Mouse (Mus musculus) CH12.LX (cell line): ENCODE data around the gene Hspa1l. TPM values are rescaled to one million over a fixed set of nuclear protein-coding genes. Genes with fewer than 3 reads are reported as not detected.
"Not testable (repeated sequence)": the region's sequence is repeated elsewhere in the genome, so short reads cannot be mapped to it uniquely, and the experiment has no call there.

ENCODE experiments used
- DNase-seq: peaks from one replicate; pipeline ENCODE4 v3.0.0-alpha.2; 2013; ENCODE audit errors: extremely low read depth
- H3K27ac ChIP-seq: 2 replicates; pipeline ENCODE4 v1.5.1; 2012; ENCODE audit warnings: low read depth, mild to moderate bottlenecking, control low read depth, moderate library complexity; ENCODE audit not compliant: insufficient read depth
- H3K27me3 ChIP-seq: replicated peaks from 2 replicates; pipeline ENCODE3; 2012; ENCODE audit warnings: inconsistent platforms
- H3K36me3 ChIP-seq, 2 experiments: replicated peaks in 1 of 2; 2 replicates each; pipeline versions ENCODE3 to v1.6.1; 2012; ENCODE audit warnings: inconsistent platforms in 1 of 2, low read length in 1 of 2, mild to moderate bottlenecking in 1 of 2, mixed read lengths in 1 of 2, moderate library complexity in 1 of 2; ENCODE audit not compliant: control insufficient read depth in 1 of 2, insufficient read depth in 1 of 2
- H3K4me1 ChIP-seq, 2 experiments: 2 replicates each; pipeline ENCODE4 v1.6.1; 2012; ENCODE audit warnings: inconsistent platforms in 1 of 2, moderate library complexity in 1 of 2; ENCODE audit not compliant: insufficient read depth in 2 of 2, control insufficient read depth in 1 of 2
- H3K4me2 ChIP-seq: 2 replicates; pipeline ENCODE4 v1.6.1; 2012; ENCODE audit warnings: low read depth, mild to moderate bottlenecking, control low read depth; ENCODE audit not compliant: poor library complexity, insufficient read depth, severe bottlenecking
- H3K4me3 ChIP-seq, 3 experiments: fragments of 150-350 bp in 1 of 3; sonication (generic) in 1 of 3; replicated peaks in 1 of 3; 2 replicates each; pipeline versions ENCODE3 to v1.5.1; 2011 to 2012; ENCODE audit warnings: low read depth in 2 of 3, low read length in 2 of 3, mild to moderate bottlenecking in 2 of 3, moderate library complexity in 2 of 3, control low read depth in 1 of 3, improper control_type of control experiment in 1 of 3, inconsistent platforms in 1 of 3, mixed read lengths in 1 of 3; ENCODE audit not compliant: poor library complexity in 1 of 3
- H3K79me2 ChIP-seq: replicated peaks from 2 replicates; pipeline ENCODE4 v1.6.1; 2012; ENCODE audit warnings: mild to moderate bottlenecking, moderate library complexity; ENCODE audit not compliant: control insufficient read depth, poor library complexity, insufficient read depth, severe bottlenecking; ENCODE audit errors: extremely low read depth
- H3K9ac ChIP-seq: 2 replicates; pipeline ENCODE4 v1.6.1; 2012; ENCODE audit warnings: low read depth, mild to moderate bottlenecking, control low read depth, moderate library complexity; ENCODE audit not compliant: insufficient read depth
- H3K9me3 ChIP-seq: replicated peaks from 2 replicates; pipeline ENCODE3; 2012; ENCODE audit warnings: low read length, inconsistent platforms, mixed read lengths
- CHD1 ChIP-seq: IDR thresholded peaks from 2 replicates; pipeline ENCODE4 v1.6.1; 2012; ENCODE audit warnings: low read depth, low read length, improper control_type of control experiment, inconsistent platforms
- CHD2 ChIP-seq: IDR thresholded peaks from 2 replicates; pipeline ENCODE4 v1.6.1; 2011; ENCODE audit warnings: low read length, improper control_type of control experiment
- CTCF ChIP-seq, 2 experiments: IDR thresholded peaks in 1 of 2; conservative IDR thresholded peaks in 1 of 2; 2 replicates each; pipeline ENCODE4 v1.5.1; 2011 to 2012; ENCODE audit warnings: low read depth in 2 of 2, low read length in 2 of 2, improper control_type of control experiment in 1 of 2, inconsistent platforms in 1 of 2, mild to moderate bottlenecking in 1 of 2, moderate library complexity in 1 of 2
- E2F4 ChIP-seq: IDR thresholded peaks from 2 replicates; pipeline ENCODE4 v1.6.1; 2011; ENCODE audit warnings: low read depth, low read length, improper control_type of control experiment; ENCODE audit not compliant: insufficient replicate concordance
- ELF1 ChIP-seq: IDR thresholded peaks from 2 replicates; pipeline ENCODE4 v1.6.1; 2014; ENCODE audit warnings: low read depth, mild to moderate bottlenecking, inconsistent platforms, low read length, improper control_type of control experiment
- EP300 ChIP-seq: IDR thresholded peaks from 2 replicates; pipeline ENCODE4 v1.6.1; 2011; ENCODE audit warnings: low read length, improper control_type of control experiment
- GABPA ChIP-seq: IDR thresholded peaks from 2 replicates; pipeline ENCODE4 v1.6.1; 2012; ENCODE audit warnings: low read depth, low read length, improper control_type of control experiment, inconsistent platforms; ENCODE audit not compliant: insufficient replicate concordance
- IRF4 ChIP-seq: IDR thresholded peaks from 2 replicates; pipeline ENCODE4 v1.6.1; 2014; ENCODE audit warnings: low read depth, mild to moderate bottlenecking, inconsistent platforms, low read length, improper control_type of control experiment
- JUND ChIP-seq: conservative IDR thresholded peaks from 2 replicates; pipeline ENCODE4 v1.6.1; 2011; ENCODE audit warnings: low read depth, low read length, improper control_type of control experiment
- MAFK ChIP-seq: IDR thresholded peaks from 2 replicates; pipeline ENCODE4 v1.6.1; 2011; ENCODE audit warnings: low read length, improper control_type of control experiment; ENCODE audit not compliant: insufficient replicate concordance
- MAZ ChIP-seq: IDR thresholded peaks from 2 replicates; pipeline ENCODE4 v1.6.1; 2012; ENCODE audit warnings: low read depth, mild to moderate bottlenecking, inconsistent platforms, low read length, improper control_type of control experiment, moderate library complexity
- MEF2A ChIP-seq: IDR thresholded peaks from 2 replicates; pipeline ENCODE4 v1.6.1; 2014; ENCODE audit warnings: low read depth, mild to moderate bottlenecking, inconsistent platforms, low read length, improper control_type of control experiment, borderline replicate concordance
- MYC ChIP-seq: IDR thresholded peaks from 2 replicates; pipeline ENCODE4 v1.6.1; 2011; ENCODE audit warnings: low read depth, mild to moderate bottlenecking, improper control_type of control experiment, low read length
- PAX5 ChIP-seq: IDR thresholded peaks from 2 replicates; pipeline ENCODE4 v1.6.1; 2012; ENCODE audit warnings: low read length, inconsistent platforms, mixed read lengths
- POLR2A ChIP-seq: IDR thresholded peaks from 2 replicates; pipeline ENCODE4 v1.6.1; 2011; ENCODE audit warnings: low read depth, mild to moderate bottlenecking, improper control_type of control experiment, low read length
- POLR2AphosphoS2 ChIP-seq: IDR thresholded peaks from 2 replicates; pipeline ENCODE4 v1.6.1; 2011; ENCODE audit warnings: low read depth, low read length, improper control_type of control experiment
- TBP ChIP-seq: conservative IDR thresholded peaks from 2 replicates; pipeline ENCODE4 v1.6.1; 2011; ENCODE audit warnings: low read depth, low read length, improper control_type of control experiment
- ZC3H11A ChIP-seq: IDR thresholded peaks from 2 replicates; pipeline ENCODE4 v1.6.1; 2012; ENCODE audit warnings: low read depth, mild to moderate bottlenecking, inconsistent platforms, low read length, improper control_type of control experiment
- ZMIZ1 ChIP-seq: IDR thresholded peaks from 2 replicates; pipeline ENCODE4 v1.6.1; 2012; ENCODE audit warnings: low read depth, mild to moderate bottlenecking, inconsistent platforms, low read length, improper control_type of control experiment
- ZNF384 ChIP-seq: IDR thresholded peaks from 2 replicates; pipeline ENCODE4 v1.6.1; 2012; ENCODE audit warnings: low read depth, low read length, improper control_type of control experiment, inconsistent platforms
- dilution Hi-C: fragments of 300-500 bp; cut with MboI; formaldehyde crosslinking; loops from 2 replicates; pipeline ENCODE4 v1.14.3; 2020; ENCODE audit warnings: low sequenced_read_pairs; ENCODE audit not compliant: extremely low pct_unique_long_range_greater_than_20kb, extremely low pct_ligation_motif_present
- in situ Hi-C: fragments of 300-500 bp; cut with MboI; formaldehyde crosslinking; loops from 3 replicates; pipeline ENCODE4 v1.14.3; 2019; ENCODE audit warnings: low sequenced_read_pairs, low pct_ligation_motif_present, low pct_unique_long_range_greater_than_20kb, mixed read lengths
- polyA plus RNA-seq: library from polyadenylated mRNA; unstranded; fragments of >175 nt; gene quantifications from 2 replicates; pipeline ENCODE4 v1.2.1, GENCODE M21; 2012; ENCODE audit warnings: low read depth; ENCODE audit not compliant: insufficient read length
- total RNA-seq, 2 experiments: library from RNA; depleted of rRNA; stranded (reverse); fragments of 300-350 nt in 1 of 2; fragments of >200 nt in 1 of 2; gene quantifications; 2 replicates each; pipeline ENCODE4 v1.2.3; 2012 to 2014

The Hspa1l gene
- total and polyA plus RNA-seq, 3 experiments, result 0.30 to 1.4 TPM; not detected in 1

- DNase-seq, result peak; percentile 53
- H3K27me3 ChIP-seq, H3K9ac ChIP-seq, H3K9me3 ChIP-seq, H3K27ac ChIP-seq, in situ Hi-C loops, H3K4me3 ChIP-seq, H3K4me2 ChIP-seq, dilution Hi-C loops: not testable (repeated sequence)
- Histone ChIP-seq H3K4me1 (peaks cover 10 to 19% of the 10 kb centered on the region in 2 experiments; a peak in 3 of 4 replicates), H3K36me3 (peaks cover 15 to 36% of the 10 kb centered on the region in 2 experiments), H3K79me2 (peaks cover 19% of the 10 kb centered on the region)
- peak; percentile 32; the same call in 1 of the 2 replicates for TF ChIP-seq MYC
- peak; percentile 96 for TF ChIP-seq POLR2AphosphoS2
- peak; percentile 79; the same call in 1 of the 2 replicates for TF ChIP-seq CHD2
- peak in 1 of 2 experiments; percentile 13; a peak in 1 of 4 replicates for TF ChIP-seq CTCF (conservative IDR thresholded peaks at IDR 0.05 in 1 of 2, IDR thresholded peaks at IDR 0.05 in 1 of 2; ENCODE audit: low read depth in 2 of 2, low read length in 2 of 2)
- TF ChIP-seq ZNF384, result peak; percentile 71
- peak; percentile 82 for TF ChIP-seq ZMIZ1
- TF ChIP-seq TBP, result 0 out of 2 replicates have a peak, but pooled peaks have one; percentile 54
- peak; percentile 31; the same call in 1 of the 2 replicates for TF ChIP-seq POLR2A
Measured at GRCm38 (mm10) chr17:34948721-34949552, 23.6 kb upstream of the Hspa1l start.

GRCm38 (mm10) chr17:34949553-34949969, 22.9 kb upstream of the Hspa1l start:
- Histone ChIP-seq H3K79me2 (peaks cover 19% of the 10 kb centered on the region), H3K9ac (no peak overlapping the region), H3K36me3 (peaks cover 15 to 36% of the 10 kb centered on the region in 2 experiments), H3K4me2 (no peak overlapping the region; the same call in 1 of the 2 replicates), H3K4me1 (peaks cover 10 to 19% of the 10 kb centered on the region in 2 experiments; a peak in 3 of 4 replicates), H3K4me3 (peak overlapping the region in 1 of 3 experiments; percentile 98), H3K27me3 (no peaks in the 10 kb centered on the region), H3K9me3 (no peaks in the 10 kb centered on the region), H3K27ac (no peak overlapping the region)
- TF ChIP-seq CTCF (conservative IDR thresholded peaks at IDR 0.05 in 1 of 2, IDR thresholded peaks at IDR 0.05 in 1 of 2; ENCODE audit: low read depth in 2 of 2, low read length in 2 of 2) (no peak), MEF2A (no peak), IRF4 (no peak), ZMIZ1 (peak; percentile 10; the same call in 1 of the 2 replicates), JUND (no peak), E2F4 (no peak), CHD1 (no peak), ELF1 (no peak), POLR2AphosphoS2 (peak; percentile 68; the same call in 1 of the 2 replicates), EP300 (no peak), MAZ (no peak), MAFK (no peak), GABPA (no peak), PAX5 (no peak), ZNF384 (no peak), POLR2A (peak; percentile 60; the same call in 1 of the 2 replicates), ZC3H11A (no peak)
- DNase-seq, result peak; percentile 53
- dilution Hi-C loops, result no loop called here
- in situ Hi-C loops, result no loop called here
